Comparison of ENCODE assay signal across 16 mouse cellular contexts in the genomic region with DNA sequence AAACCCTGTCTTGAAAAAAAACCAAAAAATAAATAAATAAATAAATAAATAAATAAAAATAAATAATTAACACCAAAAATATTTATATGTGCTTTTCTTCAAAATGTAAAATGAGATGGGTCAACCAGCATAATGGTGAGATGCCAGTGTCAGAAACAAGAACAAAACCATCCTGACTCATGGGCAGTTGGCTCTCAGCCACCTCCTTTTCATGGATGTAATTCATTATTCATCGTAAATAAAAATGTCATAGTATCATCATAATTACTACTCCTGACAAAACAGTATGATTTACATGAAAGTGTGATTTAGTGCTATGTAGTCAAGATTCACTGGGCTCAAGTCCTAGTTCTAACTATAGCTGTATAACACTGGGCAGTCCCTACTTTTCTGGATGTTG.
"Had no signal": no experiment of that assay in that cellular context is flagged by ENCODE, and none has a peak within 500 bp of the region (broad histone marks: within the 10 kb centered on the region; RNA-seq: fewer than 3 reads in every experiment).

No protein-coding gene starts in this region.

- DNase-seq: heart, postnatal 10 days; heart, postnatal 14 days; heart, postnatal 36 days; heart, postnatal 4 days; kidney, adult 11 months; kidney, adult 18-20 months; kidney, adult 2 months; kidney, adult 8-10 months; kidney, adult 9 months; kidney, postnatal 10 days; kidney, postnatal 14 days; kidney, postnatal 25 days; kidney, postnatal 36 days; kidney, postnatal 4 days; layer of hippocampus, adult 9-11 months; layer of hippocampus, postnatal 36 days had no signal
